Mouse (Mus musculus): Measurements from ENCODE around the gene Ovca2. TPM values are rescaled to one million over a fixed set of nuclear protein-coding genes. Genes with fewer than 3 reads are reported as not detected.

Ovca2 gene
- polyA plus RNA-seq (2015; fragmentation: Nextera tagmentation; extraction: Ambion mirVana) = 17.0 and 18.2 TPM in 2 replicates

- Histone ChIP-seq H3K9ac (peak within 1 kb of the TSS; percentile 86), H3K4me3 (peak within 1 kb of the TSS; percentile 68), H3K36me3 (peaks cover 43% of the 10 kb centered on the region), H3K27ac (peak within 1 kb of the TSS; percentile 92), H3K9me3 (no peaks in the 10 kb centered on the region), H3K27me3 (peaks cover 15% of the 10 kb centered on the region), H3K4me2 (peak within 1 kb of the TSS; percentile 97), H3K4me1 (replicated peaks) (peaks cover 42% of the 10 kb centered on the region)
- ATAC-seq (ENCODE audit: low FRiP score) = peak; percentile 94
- WGBS = under 1% methylated on average over 33 of the region's 33 CpGs
Measured at GRCm38 (mm10) chr11:75178672-75179208, at the start of gene Ovca2. Gene Ovca2, minus strand, starts transcription at chr11:75178835.

GRCm38 (mm10) chr11:75227632-75228031 lies 49.0 kb upstream of the Ovca2 start:
- 0 out of 2 replicates have a peak, but pooled peaks cover 14% of the 10 kb centered on the region for H3K4me1 ChIP-seq (replicated peaks)
- no peak overlapping the region for H3K27ac ChIP-seq
- H3K9me3 ChIP-seq = no peaks in the 10 kb centered on the region
- peaks cover 2% of the 10 kb centered on the region; the same call in 1 of the 2 replicates for H3K27me3 ChIP-seq
- H3K4me2 ChIP-seq = no peak overlapping the region
- H3K36me3 ChIP-seq = no peaks in the 10 kb centered on the region
- no peak for ATAC-seq (ENCODE audit: low FRiP score)
- no peak overlapping the region for H3K9ac ChIP-seq
- 62% methylated on average over 3 of the region's 3 CpGs for WGBS
- H3K4me3 ChIP-seq = no peak overlapping the region

GRCm38 (mm10) chr11:75224835-75225234 lies 46.2 kb upstream of the Ovca2 start:
- H3K4me1 ChIP-seq (replicated peaks) = 0 out of 2 replicates have a peak, but pooled peaks cover 4% of the 10 kb centered on the region
- no peaks in the 10 kb centered on the region for H3K9me3 ChIP-seq
- no peaks in the 10 kb centered on the region for H3K36me3 ChIP-seq
- WGBS = 87% methylated on average over 4 of the region's 4 CpGs
- no peak overlapping the region for H3K4me3 ChIP-seq
- no peak overlapping the region for H3K9ac ChIP-seq
- no peak overlapping the region for H3K4me2 ChIP-seq
- 0 out of 2 replicates have a peak, but pooled peaks cover 2% of the 10 kb centered on the region for H3K27me3 ChIP-seq
- ATAC-seq (ENCODE audit: low FRiP score) = no peak
- H3K27ac ChIP-seq = no peak overlapping the region

GRCm38 (mm10) chr11:75224062-75224461 lies 45.4 kb upstream of the Ovca2 start:
- no peak for ATAC-seq (ENCODE audit: low FRiP score)
- 0 out of 2 replicates have a peak, but pooled peaks cover 2% of the 10 kb centered on the region for H3K27me3 ChIP-seq
- no peak overlapping the region for H3K4me2 ChIP-seq
- no peak overlapping the region for H3K9ac ChIP-seq
- WGBS = 84% methylated on average over 12 of the region's 12 CpGs
- no peaks in the 10 kb centered on the region for H3K36me3 ChIP-seq
- no peak overlapping the region for H3K4me3 ChIP-seq
- no peak overlapping the region for H3K27ac ChIP-seq
- no peaks in the 10 kb centered on the region for H3K4me1 ChIP-seq (replicated peaks)
- no peaks in the 10 kb centered on the region for H3K9me3 ChIP-seq

GRCm38 (mm10) chr11:75220517-75221145 lies 42.0 kb upstream of the Ovca2 start:
- H3K4me2 ChIP-seq = no peak overlapping the region
- peaks cover 6% of the 10 kb centered on the region for H3K4me1 ChIP-seq (replicated peaks)
- no peak overlapping the region for H3K4me3 ChIP-seq
- H3K27me3 ChIP-seq = 0 out of 2 replicates have a peak, but pooled peaks cover 3% of the 10 kb centered on the region
- H3K27ac ChIP-seq = no peak overlapping the region
- WGBS = 49% methylated on average over 5 of the region's 6 CpGs
- no peak overlapping the region for H3K9ac ChIP-seq
- H3K36me3 ChIP-seq = no peaks in the 10 kb centered on the region
- H3K9me3 ChIP-seq = no peaks in the 10 kb centered on the region
- ATAC-seq (ENCODE audit: low FRiP score) = no peak

- H3K36me3 ChIP-seq = no peaks in the 10 kb centered on the region
- WGBS = 43% methylated on average over 9 of the region's 9 CpGs
- H3K27ac ChIP-seq = no peak overlapping the region
- no peak overlapping the region for H3K9ac ChIP-seq
- ATAC-seq (ENCODE audit: low FRiP score) = no peak
- 0 out of 2 replicates have a peak, but pooled peaks cover 3% of the 10 kb centered on the region for H3K27me3 ChIP-seq
- no peak overlapping the region for H3K4me3 ChIP-seq
- no peak overlapping the region for H3K4me2 ChIP-seq
- H3K4me1 ChIP-seq (replicated peaks) = peaks cover 9% of the 10 kb centered on the region
- no peaks in the 10 kb centered on the region for H3K9me3 ChIP-seq
Measured at GRCm38 (mm10) chr11:75220115-75220514, 41.5 kb upstream of the Ovca2 start.

- Histone ChIP-seq H3K27ac (peak overlapping the region; percentile 73), H3K9me3 (no peaks in the 10 kb centered on the region), H3K36me3 (no peaks in the 10 kb centered on the region), H3K4me2 (peak overlapping the region; percentile 60), H3K27me3 (0 out of 2 replicates have a peak, but pooled peaks cover 6% of the 10 kb centered on the region), H3K4me1 (replicated peaks) (peaks cover 55% of the 10 kb centered on the region), H3K9ac (peak overlapping the region; percentile 56), H3K4me3 (peak overlapping the region; percentile 31)
- ATAC-seq (ENCODE audit: low FRiP score) = peak; percentile 53
- 20% methylated on average over 13 of the region's 13 CpGs for WGBS
Measured at GRCm38 (mm10) chr11:75214081-75214950, 35.7 kb upstream of the Ovca2 start.

- Histone ChIP-seq H3K9me3 (no peaks in the 10 kb centered on the region), H3K4me3 (peak overlapping the region; percentile 31), H3K9ac (peak overlapping the region; percentile 56), H3K27ac (peak overlapping the region; percentile 73), H3K4me2 (peak overlapping the region; percentile 60), H3K4me1 (replicated peaks) (peaks cover 55% of the 10 kb centered on the region), H3K27me3 (0 out of 2 replicates have a peak, but pooled peaks cover 6% of the 10 kb centered on the region), H3K36me3 (no peaks in the 10 kb centered on the region)
- WGBS = 2% methylated on average over 29 of the region's 35 CpGs
- peak; percentile 65 for ATAC-seq (ENCODE audit: low FRiP score)
Measured at GRCm38 (mm10) chr11:75213372-75214080, 34.9 kb upstream of the Ovca2 start.

GRCm38 (mm10) chr11:75212876-75213275 lies 34.2 kb upstream of the Ovca2 start:
- H3K27me3 ChIP-seq = 0 out of 2 replicates have a peak, but pooled peaks cover 6% of the 10 kb centered on the region
- 36% methylated on average over 3 of the region's 3 CpGs for WGBS
- ATAC-seq (ENCODE audit: low FRiP score) = no peak
- H3K9me3 ChIP-seq = no peaks in the 10 kb centered on the region
- H3K4me2 ChIP-seq = no peak overlapping the region
- H3K27ac ChIP-seq = no peak overlapping the region
- H3K36me3 ChIP-seq = no peaks in the 10 kb centered on the region
- H3K4me3 ChIP-seq = no peak overlapping the region
- peaks cover 55% of the 10 kb centered on the region for H3K4me1 ChIP-seq (replicated peaks)
- no peak overlapping the region for H3K9ac ChIP-seq

- Histone ChIP-seq H3K9ac (no peak overlapping the region), H3K27me3 (0 out of 2 replicates have a peak, but pooled peaks cover 6% of the 10 kb centered on the region), H3K27ac (peak overlapping the region; percentile 69), H3K36me3 (no peaks in the 10 kb centered on the region), H3K4me2 (no peak overlapping the region), H3K9me3 (no peaks in the 10 kb centered on the region), H3K4me3 (no peak overlapping the region), H3K4me1 (replicated peaks) (peaks cover 55% of the 10 kb centered on the region)
- WGBS = 43% methylated on average over 8 of the region's 8 CpGs
- ATAC-seq (ENCODE audit: low FRiP score) = 0 out of 2 replicates have a peak, but pooled peaks have one; percentile 7
Measured at GRCm38 (mm10) chr11:75212031-75212667, 33.5 kb upstream of the Ovca2 start.

- WGBS = 61% methylated on average over 6 of the region's 6 CpGs
- Histone ChIP-seq H3K36me3 (no peaks in the 10 kb centered on the region), H3K27ac (no peak overlapping the region), H3K9me3 (no peaks in the 10 kb centered on the region), H3K4me3 (no peak overlapping the region), H3K4me2 (no peak overlapping the region), H3K4me1 (replicated peaks) (peaks cover 50% of the 10 kb centered on the region), H3K27me3 (0 out of 2 replicates have a peak, but pooled peaks cover 3% of the 10 kb centered on the region), H3K9ac (no peak overlapping the region)
- ATAC-seq (ENCODE audit: low FRiP score) = no peak
Measured at GRCm38 (mm10) chr11:75210755-75211154, 32.1 kb upstream of the Ovca2 start.

Data from hindbrain, embryonic 13.5 days (tissue).